Mouse (Mus musculus) ES-E14 (cell line): Measurements from ENCODE around the gene Ipo11. TPM values are rescaled to one million over a fixed set of nuclear protein-coding genes. Genes with fewer than 3 reads are reported as not detected.

Experiments
- DNase-seq: peaks from one replicate; pipeline ENCODE4 v3.0.0-alpha.2; 2013; ENCODE audit warnings: low read depth, low spot score
- H3K27ac ChIP-seq: 2 replicates; pipeline ENCODE4 v1.5.1; 2012; ENCODE audit warnings: low read depth, mild to moderate bottlenecking, low read length, moderate library complexity, mixed read lengths; ENCODE audit not compliant: poor library complexity, insufficient read depth, severe bottlenecking
- H3K36me3 ChIP-seq: 2 replicates; pipeline ENCODE4 v1.6.1; 2012; ENCODE audit warnings: mild to moderate bottlenecking, low read length, moderate library complexity, mixed read lengths; ENCODE audit not compliant: control insufficient read depth, poor library complexity, insufficient read depth, severe bottlenecking
- H3K4me1 ChIP-seq, 2 experiments: fragments of 150-350 bp in 1 of 2; sonication (generic) in 1 of 2; 2 replicates each; pipeline ENCODE4 v1.6.1; 2012; ENCODE audit warnings: low read length in 2 of 2, mild to moderate bottlenecking in 1 of 2, mixed read lengths in 1 of 2; ENCODE audit not compliant: control insufficient read depth in 2 of 2, insufficient read depth in 2 of 2, poor library complexity in 1 of 2
- H3K4me3 ChIP-seq, 2 experiments: fragments of 150-350 bp in 1 of 2; sonication (generic) in 1 of 2; 2 replicates each; pipeline ENCODE4 v1.5.1; 2012; ENCODE audit warnings: low read length in 2 of 2, low read depth in 1 of 2, mild to moderate bottlenecking in 1 of 2, mixed read lengths in 1 of 2; ENCODE audit not compliant: insufficient read depth in 1 of 2, poor library complexity in 1 of 2, severe bottlenecking in 1 of 2
- H3K9ac ChIP-seq: 2 replicates; pipeline ENCODE4 v1.6.1; 2012; ENCODE audit warnings: low read depth, mild to moderate bottlenecking, low read length, mixed read lengths; ENCODE audit not compliant: poor library complexity, insufficient read depth, severe bottlenecking
- H3K9me3 ChIP-seq: fragments of 150-350 bp; sonication (generic); 2 replicates; pipeline ENCODE4 v1.6.1; 2012; ENCODE audit warnings: low read depth, mild to moderate bottlenecking, low read length; ENCODE audit not compliant: control insufficient read depth, insufficient read depth
- CHD2 ChIP-seq: IDR thresholded peaks from 2 replicates; pipeline ENCODE4 v1.6.1; 2014; ENCODE audit warnings: mild to moderate bottlenecking, low read depth, low read length, inconsistent platforms
- HCFC1 ChIP-seq: IDR thresholded peaks from 2 replicates; pipeline ENCODE4 v1.6.1; 2012; ENCODE audit warnings: low read length, inconsistent platforms, borderline replicate concordance; ENCODE audit not compliant: insufficient read depth
- MAFK ChIP-seq: IDR thresholded peaks from 2 replicates; pipeline ENCODE4 v1.6.1; 2014; ENCODE audit warnings: mild to moderate bottlenecking, low read depth, low read length, inconsistent platforms; ENCODE audit not compliant: insufficient read depth
- ZC3H11A ChIP-seq: IDR thresholded peaks from 2 replicates; pipeline ENCODE4 v1.6.1; 2012; ENCODE audit warnings: low read depth, mild to moderate bottlenecking, inconsistent platforms, low read length, borderline replicate concordance
- ZNF384 ChIP-seq: IDR thresholded peaks from 2 replicates; pipeline ENCODE4 v1.6.1; 2012; ENCODE audit warnings: low read depth, low read length, inconsistent platforms
- in situ Hi-C, 2 experiments: fragments of 600-800 bp; cut with MboI; formaldehyde crosslinking; loops; one replicate each; pipeline ENCODE4 v1.15.1; 2025; ENCODE audit warnings: low sequenced_read_pairs in 2 of 2, inconsistent platforms in 1 of 2; ENCODE audit not compliant: unreplicated experiment in 2 of 2
- total RNA-seq: library from RNA; depleted of rRNA; stranded (reverse); fragments of 300-350 nt; gene quantifications from 2 replicates; pipeline ENCODE4 v1.2.3, GENCODE M21; 2012

Gene Ipo11
- total RNA-seq, 1 experiment: 68.6 TPM

DNA sequence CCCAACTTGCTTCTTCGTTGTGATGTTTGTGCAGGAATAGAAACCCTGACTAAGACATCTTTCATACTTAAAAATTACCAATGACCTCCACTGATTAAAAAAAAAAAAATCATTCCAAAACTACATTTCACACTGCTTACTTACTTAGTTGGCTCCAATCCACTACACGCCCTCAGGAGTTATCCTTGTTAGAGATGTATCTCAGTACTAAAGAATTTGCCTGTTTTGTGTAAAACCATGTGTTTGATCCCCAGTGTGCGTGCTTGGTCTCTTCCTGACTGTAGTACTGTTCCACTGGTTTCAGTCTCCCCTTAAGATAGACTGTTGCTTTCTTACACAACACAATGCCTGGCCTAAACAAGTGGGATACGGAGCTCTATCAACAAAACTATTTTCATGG lies 117.0 kb downstream of the Ipo11 start:
- H3K36me3 ChIP-seq: peaks cover 9% of the 10 kb centered on the region

DNA sequence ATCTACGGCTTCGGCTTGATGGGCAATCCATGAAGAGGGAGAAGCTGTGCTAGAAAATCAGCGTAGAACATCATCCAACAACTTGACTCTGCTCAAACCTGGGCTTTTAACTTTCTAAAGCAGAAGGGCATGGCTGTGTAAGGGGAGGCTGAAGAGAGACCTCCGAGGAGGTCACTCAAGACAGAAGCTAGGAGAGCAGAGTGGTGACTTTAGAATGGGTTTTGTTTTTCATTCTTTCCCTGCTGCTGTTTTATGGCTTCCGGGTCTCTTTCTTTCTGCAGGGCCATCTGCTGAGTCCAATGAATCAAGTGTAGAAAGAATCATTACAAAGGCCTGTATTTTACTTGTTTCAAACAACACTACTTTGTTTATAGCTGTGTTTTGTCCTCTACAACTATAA lies 119.7 kb downstream of the Ipo11 start:
- peaks cover 9% of the 10 kb centered on the region for H3K36me3 ChIP-seq
- no peak for DNase-seq

More for the DNA sequence above, 117.0 kb downstream of the Ipo11 start:
- no peak overlapping the region for H3K27ac ChIP-seq
- DNase-seq: no peak
- in situ Hi-C loops: no loop called here
- H3K4me1 ChIP-seq: no peaks in the 10 kb centered on the region
- no peaks in the 10 kb centered on the region for H3K9me3 ChIP-seq
- H3K9ac ChIP-seq: no peak overlapping the region
- H3K4me3 ChIP-seq: no peak overlapping the region
- TF ChIP-seq ZNF384: no peak
- no peak for TF ChIP-seq ZC3H11A
- TF ChIP-seq CHD2: no peak
- TF ChIP-seq MAFK: no peak
- no peak for TF ChIP-seq HCFC1

DNA sequence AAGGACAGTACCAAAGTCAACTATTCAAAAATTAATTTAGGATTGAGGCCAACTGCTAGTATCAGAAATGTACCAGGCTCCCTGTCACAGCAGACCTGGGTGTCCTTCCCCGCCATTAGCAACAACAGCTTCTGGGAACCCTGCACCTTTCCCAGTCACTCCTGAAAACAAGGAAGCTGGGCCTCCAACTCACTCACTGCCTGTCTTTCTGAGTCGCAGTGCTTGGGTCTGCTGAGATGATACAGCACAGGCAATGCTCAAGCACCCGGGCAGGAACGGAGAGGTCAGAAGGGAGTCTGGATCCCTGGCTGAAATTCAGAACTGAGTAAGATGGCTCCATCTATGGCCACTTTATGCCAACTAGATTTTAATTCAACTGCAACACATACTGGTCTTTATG lies 123.2 kb downstream of the Ipo11 start:
- in situ Hi-C loops: no loop called here

More for the DNA sequence above, 119.7 kb downstream of the Ipo11 start:
- no peak overlapping the region for H3K9ac ChIP-seq
- TF ChIP-seq ZNF384 (no peak), ZC3H11A (no peak), CHD2 (no peak)
- in situ Hi-C loops: no loop called here
- H3K4me1 ChIP-seq: no peaks in the 10 kb centered on the region
- H3K9me3 ChIP-seq: no peaks in the 10 kb centered on the region
- H3K27ac ChIP-seq: no peak overlapping the region
- H3K4me3 ChIP-seq: no peak overlapping the region

DNA sequence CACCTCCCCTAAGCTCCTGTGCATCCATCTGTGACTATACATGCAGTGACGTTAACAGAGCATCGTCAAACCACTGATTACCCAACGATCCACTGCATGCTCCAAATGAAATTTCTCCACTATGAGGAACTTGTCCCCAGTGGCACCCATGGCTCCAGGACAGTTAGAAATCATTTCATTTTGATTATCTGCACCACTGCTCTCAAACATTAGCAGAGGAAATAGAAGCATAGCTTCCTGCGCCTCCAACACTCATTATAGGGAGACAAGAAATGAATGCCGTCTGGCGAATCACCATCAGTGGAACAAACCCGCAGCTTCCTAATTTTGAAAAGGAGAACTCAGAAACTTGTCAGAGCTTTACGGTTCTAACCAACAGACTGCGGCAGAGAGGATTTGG lies 123.7 kb downstream of the Ipo11 start:
- Histone ChIP-seq H3K4me1 (no peaks in the 10 kb centered on the region), H3K36me3 (peaks cover 10% of the 10 kb centered on the region), H3K27ac (no peak overlapping the region), H3K9ac (no peak overlapping the region), H3K9me3 (no peaks in the 10 kb centered on the region), H3K4me3 (no peak overlapping the region)
- no peak for DNase-seq
- in situ Hi-C loops: no loop called here
- TF ChIP-seq HCFC1 (no peak), ZC3H11A (no peak), MAFK (no peak), CHD2 (no peak), ZNF384 (no peak)

More for the DNA sequence above, 123.2 kb downstream of the Ipo11 start:
- Histone ChIP-seq H3K36me3 (peaks cover 10% of the 10 kb centered on the region), H3K4me1 (no peaks in the 10 kb centered on the region), H3K9me3 (no peaks in the 10 kb centered on the region), H3K9ac (no peak overlapping the region), H3K4me3 (no peak overlapping the region), H3K27ac (no peak overlapping the region)
- no peak for DNase-seq
- TF ChIP-seq MAFK (no peak), HCFC1 (no peak), CHD2 (no peak), ZNF384 (no peak), ZC3H11A (no peak)

DNA sequence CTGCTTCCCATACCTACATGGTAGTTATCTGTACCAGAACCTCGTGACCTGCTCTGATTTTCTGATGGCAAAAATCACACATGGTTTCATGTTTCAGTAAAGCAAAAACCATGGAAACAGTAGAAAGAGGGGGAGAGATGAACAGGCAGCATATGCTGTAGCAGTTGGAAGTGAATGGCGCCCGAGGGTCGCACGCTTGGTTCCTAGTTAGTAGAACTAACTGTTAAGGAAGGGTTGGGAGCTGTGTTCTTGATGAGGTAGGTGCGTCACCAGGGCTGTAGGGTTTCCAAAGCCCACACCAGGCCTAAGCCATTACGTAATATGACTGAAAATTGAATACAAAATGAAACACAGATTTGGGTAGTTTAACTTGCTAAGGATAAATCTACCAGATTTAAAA lies 126.6 kb downstream of the Ipo11 start:
- Histone ChIP-seq H3K4me3 (no peak overlapping the region), H3K36me3 (peaks cover 8% of the 10 kb centered on the region), H3K9ac (no peak overlapping the region), H3K27ac (no peak overlapping the region), H3K4me1 (no peaks in the 10 kb centered on the region), H3K9me3 (no peaks in the 10 kb centered on the region)
- TF ChIP-seq MAFK (no peak), ZC3H11A (no peak), HCFC1 (no peak), ZNF384 (no peak), CHD2 (no peak)
- in situ Hi-C loops: no loop called here
- DNase-seq: no peak
